Mouse (Mus musculus) liver, embryonic 13.5 days (tissue): ENCODE measurements at regions not wholly inside any gene's neighbourhood (a gene's known extent, or its start where the extent isn't known, plus 50 kb on each side); places are given as distances from the start of the nearest gene placed in this dataset.
A peak's percentile ranks its signal among the peaks of the same experiment; 100 is the strongest.

Source experiments
- ATAC-seq: fragments of 200-750 bp; cut with Nextera tagmentation; 2 replicates; pipeline ENCODE4 v1.8.0; 2017; ENCODE audit warnings: low read depth, mild to moderate bottlenecking, moderate number of reproducible peaks, moderate library complexity
- DNase-seq: peaks from one replicate; pipeline ENCODE4 v3.0.0; 2022
- H3K27ac ChIP-seq: fragments of 300-500 bp; sonication (generic); 2 replicates; pipeline ENCODE4 v1.5.1; 2015; ENCODE audit warnings: moderate library complexity, mild to moderate bottlenecking, inconsistent platforms
- H3K27me3 ChIP-seq: fragments of 300-500 bp; sonication (generic); 2 replicates; pipeline ENCODE4 v1.6.1; 2015; ENCODE audit warnings: mild to moderate bottlenecking, inconsistent platforms
- H3K36me3 ChIP-seq: fragments of 300-500 bp; sonication (generic); 2 replicates; pipeline ENCODE4 v1.6.1; 2015; ENCODE audit warnings: mild to moderate bottlenecking, inconsistent platforms
- H3K4me1 ChIP-seq: fragments of 300-500 bp; sonication (generic); replicated peaks from 2 replicates; pipeline ENCODE4 v1.6.1; 2015; ENCODE audit warnings: inconsistent platforms
- H3K4me2 ChIP-seq: fragments of 300-500 bp; sonication (generic); 2 replicates; pipeline ENCODE4 v1.6.1; 2015; ENCODE audit warnings: inconsistent platforms, mild to moderate bottlenecking, moderate library complexity
- H3K4me3 ChIP-seq: fragments of 300-500 bp; sonication (generic); replicated peaks from 2 replicates; pipeline ENCODE4 v1.5.1; 2015; ENCODE audit warnings: mild to moderate bottlenecking, inconsistent platforms
- H3K9ac ChIP-seq: fragments of 300-500 bp; sonication (generic); 2 replicates; pipeline ENCODE4 v1.6.1; 2015; ENCODE audit warnings: mild to moderate bottlenecking, inconsistent platforms
- H3K9me3 ChIP-seq: fragments of 300-500 bp; sonication (generic); replicated peaks from 2 replicates; pipeline ENCODE4 v1.6.1; 2016; ENCODE audit warnings: inconsistent platforms
- WGBS: fragments of 180-500 bp; shearing (Covaris S2); methylation state at CpG from one replicate; pipeline ENCODE4 v1.1.7; 2015; ENCODE audit not compliant: insufficient replicate concordance; 5-methylcytosine and 5-hydroxymethylcytosine counted together

DNA sequence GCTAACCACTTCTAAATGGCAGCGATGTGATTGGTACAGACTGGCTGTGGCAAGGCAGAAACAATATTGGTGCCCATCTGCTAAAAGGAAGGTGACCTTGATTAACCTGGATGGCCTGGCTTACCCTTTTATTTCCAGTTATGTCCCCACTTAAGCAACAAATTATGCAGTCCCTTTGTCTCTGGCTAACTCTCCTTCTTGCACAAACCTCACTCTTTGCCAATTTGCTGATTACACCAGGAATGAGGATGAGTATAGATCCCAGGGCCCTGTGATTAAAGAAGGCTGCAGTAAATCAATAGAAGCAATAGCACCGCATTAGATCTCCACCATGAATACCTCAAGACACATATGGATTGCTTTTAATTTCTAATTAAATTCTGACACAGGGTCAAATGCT is 87.7 kb upstream of the Gm9747 start:
- no peak for DNase-seq
- Histone ChIP-seq H3K9me3 (no peaks in the 10 kb centered on the region), H3K27ac (no peak overlapping the region), H3K36me3 (no peaks in the 10 kb centered on the region), H3K4me2 (no peak overlapping the region), H3K9ac (no peak overlapping the region), H3K4me1 (no peaks in the 10 kb centered on the region), H3K4me3 (no peak overlapping the region), H3K27me3 (no peaks in the 10 kb centered on the region)
- 67% methylated on average over 2 of the region's 2 CpGs for WGBS
- ATAC-seq, result no peak

DNA sequence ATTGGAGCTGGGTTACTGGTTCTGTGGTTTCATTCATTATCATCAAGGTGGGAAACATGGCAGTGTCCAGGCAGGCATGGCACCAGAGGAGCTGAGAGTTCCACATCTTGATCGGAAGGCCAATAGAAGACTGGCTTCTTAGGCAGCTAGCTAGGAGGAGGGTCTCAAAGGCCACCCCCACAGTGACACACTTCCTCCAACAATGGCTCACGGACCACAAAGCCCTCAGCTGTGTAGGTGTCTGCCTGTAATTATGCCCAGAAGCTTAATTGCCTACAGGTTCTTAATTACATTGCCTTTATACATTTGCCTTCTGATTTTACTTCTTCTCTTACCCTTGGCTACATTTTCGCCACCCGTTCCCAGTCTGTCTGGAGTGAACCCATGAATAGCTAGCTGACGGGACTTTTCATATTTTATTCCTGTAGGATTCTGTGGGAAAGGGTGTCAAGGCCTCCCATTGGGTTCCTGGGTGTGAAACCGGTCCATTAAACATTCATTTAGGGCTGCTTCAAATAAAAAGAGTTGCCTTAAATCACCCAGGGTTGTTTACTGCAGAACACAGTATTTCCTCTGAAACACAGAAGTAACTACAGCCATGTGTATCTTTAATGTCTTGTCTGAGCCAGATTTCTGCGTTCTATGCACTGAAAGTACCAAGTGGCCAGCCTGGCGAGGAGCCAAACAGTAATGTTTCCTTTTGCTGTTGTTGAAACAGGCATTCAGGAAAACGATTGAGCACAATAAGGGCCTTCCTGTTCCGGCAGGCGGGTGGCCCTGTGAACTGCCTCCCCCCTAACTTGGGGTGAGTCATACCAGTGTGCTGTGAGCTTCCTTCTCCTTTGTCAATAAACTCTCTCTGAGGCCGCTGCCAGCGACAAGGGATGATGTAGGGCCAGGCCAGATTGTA is 82.4 kb upstream of the Gm9747 start:
- H3K27me3 ChIP-seq, result no peaks in the 10 kb centered on the region
- H3K9ac ChIP-seq, result no peak overlapping the region
- ATAC-seq (no peak), DNase-seq (no peak)
- no peaks in the 10 kb centered on the region for H3K4me1 ChIP-seq
- no peak overlapping the region for H3K4me2 ChIP-seq
- 31% methylated on average over 13 of the region's 13 CpGs for WGBS
- H3K27ac ChIP-seq, result no peak overlapping the region
- no peak overlapping the region for H3K4me3 ChIP-seq
- no peaks in the 10 kb centered on the region for H3K36me3 ChIP-seq
- H3K9me3 ChIP-seq, result no peaks in the 10 kb centered on the region

DNA sequence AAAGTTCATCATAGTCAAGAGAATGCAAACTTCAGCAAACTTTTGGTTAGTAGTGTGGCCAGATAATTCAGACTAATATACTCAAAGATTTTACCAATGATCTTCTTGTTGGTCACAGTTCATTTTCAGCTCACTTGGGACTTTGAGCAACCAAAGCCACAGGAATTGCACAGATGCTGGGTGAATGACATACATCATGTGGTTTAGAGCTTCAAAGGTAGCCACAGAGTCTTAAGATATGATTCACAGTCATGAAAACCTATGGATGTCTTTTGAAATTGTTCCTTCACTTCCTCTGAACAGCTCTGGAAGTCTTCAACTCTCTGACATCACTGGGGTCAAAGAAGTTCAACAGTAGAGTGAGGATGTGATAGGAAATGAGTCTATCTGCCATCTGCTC is 77.0 kb upstream of the Gm9747 start:
- no peak overlapping the region for H3K27ac ChIP-seq
- H3K4me3 ChIP-seq, result no peak overlapping the region
- H3K27me3 ChIP-seq, result no peaks in the 10 kb centered on the region
- H3K9me3 ChIP-seq, result no peaks in the 10 kb centered on the region
- ATAC-seq, result no peak
- H3K4me1 ChIP-seq, result no peaks in the 10 kb centered on the region
- H3K36me3 ChIP-seq, result no peaks in the 10 kb centered on the region
- no peak overlapping the region for H3K4me2 ChIP-seq
- no peak overlapping the region for H3K9ac ChIP-seq
- no peak for DNase-seq

DNA sequence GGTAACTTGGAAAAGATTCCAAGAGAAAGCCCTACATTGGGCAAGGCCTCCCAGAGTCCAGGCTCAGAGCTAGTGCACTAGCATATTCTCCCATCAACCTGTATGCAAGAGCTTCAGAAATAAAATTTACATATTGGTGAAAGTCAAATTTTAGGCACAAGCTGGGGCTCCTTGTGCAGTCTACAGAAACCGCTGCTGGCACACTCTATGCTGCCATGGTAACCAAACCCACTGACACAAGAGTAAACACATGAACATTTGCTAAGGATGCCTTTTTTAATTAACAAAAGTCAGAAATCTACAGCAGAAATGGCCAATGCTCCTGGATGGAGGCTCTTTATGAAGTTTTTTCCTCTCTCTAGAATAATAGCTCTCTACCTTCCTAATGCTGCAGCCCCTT is 75.9 kb upstream of the Gm9747 start:
- Histone ChIP-seq H3K9ac (no peak overlapping the region), H3K4me3 (no peak overlapping the region), H3K36me3 (no peaks in the 10 kb centered on the region), H3K4me1 (no peaks in the 10 kb centered on the region), H3K27ac (no peak overlapping the region), H3K9me3 (no peaks in the 10 kb centered on the region), H3K27me3 (no peaks in the 10 kb centered on the region), H3K4me2 (no peak overlapping the region)
- WGBS, result 65% methylated on average over 1 of the region's 1 CpGs
- ATAC-seq, result no peak
- DNase-seq, result no peak

DNA sequence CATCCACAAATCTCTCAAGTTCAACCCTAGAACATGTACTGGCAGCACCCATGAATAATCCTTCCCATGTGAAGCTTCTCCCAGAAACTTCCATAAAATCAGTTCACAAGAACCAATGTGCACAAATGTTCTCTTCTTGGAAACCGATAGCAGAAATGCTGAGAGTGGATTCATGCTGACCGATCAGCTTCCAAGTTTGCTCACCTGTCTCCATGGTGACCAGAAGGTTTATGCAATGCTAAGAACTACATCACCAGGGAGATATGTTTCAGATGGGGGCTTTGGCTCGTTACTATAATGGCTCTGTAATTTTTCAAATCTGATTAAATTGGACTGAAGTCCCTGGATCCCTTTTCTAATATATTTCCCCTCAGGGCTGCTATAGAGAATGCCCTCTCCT is 74.4 kb upstream of the Gm9747 start:
- no peaks in the 10 kb centered on the region for H3K36me3 ChIP-seq

DNA sequence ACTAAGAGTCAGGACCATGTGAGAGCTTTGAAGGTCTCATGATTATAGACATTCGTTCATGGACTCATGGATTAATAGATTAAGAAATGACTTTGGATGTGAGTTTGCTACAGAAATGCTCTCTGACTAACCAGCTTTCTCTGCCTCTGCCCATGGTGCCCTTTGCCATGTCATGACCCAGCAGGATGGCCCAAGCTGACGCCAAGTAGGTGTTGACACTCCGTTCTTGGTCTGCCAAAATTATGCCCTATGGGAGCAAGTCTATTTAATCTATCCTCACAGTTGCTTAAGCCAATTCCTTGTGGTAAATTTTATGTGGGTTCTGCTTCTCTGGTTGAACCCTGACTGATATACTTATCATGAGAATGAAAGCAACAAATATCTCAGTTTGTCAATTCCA is 73.7 kb upstream of the Gm9747 start:
- H3K9ac ChIP-seq, result no peak overlapping the region
- 54% methylated on average over 3 of the region's 3 CpGs for WGBS
- H3K27me3 ChIP-seq, result no peaks in the 10 kb centered on the region
- no peak overlapping the region for H3K4me2 ChIP-seq
- H3K9me3 ChIP-seq, result no peaks in the 10 kb centered on the region
- no peak overlapping the region for H3K4me3 ChIP-seq
- no peaks in the 10 kb centered on the region for H3K36me3 ChIP-seq
- no peaks in the 10 kb centered on the region for H3K4me1 ChIP-seq
- ATAC-seq (no peak), DNase-seq (no peak)
- no peak overlapping the region for H3K27ac ChIP-seq

More for the DNA sequence above, 74.4 kb upstream of the Gm9747 start:
- no peak for DNase-seq
- Histone ChIP-seq H3K4me3 (no peak overlapping the region), H3K4me1 (no peaks in the 10 kb centered on the region), H3K9me3 (no peaks in the 10 kb centered on the region), H3K4me2 (no peak overlapping the region), H3K27ac (no peak overlapping the region), H3K27me3 (no peaks in the 10 kb centered on the region), H3K9ac (no peak overlapping the region)
- WGBS, result 55% methylated on average over 3 of the region's 3 CpGs
- ATAC-seq, result no peak

DNA sequence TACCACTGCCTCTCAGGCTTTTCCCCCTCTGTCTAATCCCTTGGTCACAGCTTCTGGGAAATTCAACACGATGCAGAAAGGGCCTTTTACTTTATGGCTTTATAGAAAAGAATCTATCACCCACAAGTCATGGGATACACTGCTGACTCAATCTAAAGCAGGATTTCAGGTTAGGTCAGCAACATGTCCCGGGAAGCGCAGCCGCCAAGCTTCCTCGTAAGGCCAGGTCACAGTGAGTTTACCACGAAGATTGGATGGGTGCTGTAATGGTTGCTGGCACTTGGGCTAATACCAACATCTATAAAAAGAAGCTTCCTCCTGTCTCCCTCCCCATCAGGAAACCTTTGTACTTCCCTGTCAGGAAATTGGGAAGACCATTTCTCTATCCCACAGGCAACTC is 70.0 kb upstream of the Gm9747 start:
- Histone ChIP-seq H3K9ac (no peak overlapping the region), H3K27me3 (no peaks in the 10 kb centered on the region), H3K4me1 (no peaks in the 10 kb centered on the region), H3K4me3 (no peak overlapping the region), H3K9me3 (no peaks in the 10 kb centered on the region), H3K36me3 (no peaks in the 10 kb centered on the region), H3K27ac (no peak overlapping the region), H3K4me2 (no peak overlapping the region)
- WGBS, result 77% methylated on average over 6 of the region's 6 CpGs
- DNase-seq (no peak), ATAC-seq (no peak)

DNA sequence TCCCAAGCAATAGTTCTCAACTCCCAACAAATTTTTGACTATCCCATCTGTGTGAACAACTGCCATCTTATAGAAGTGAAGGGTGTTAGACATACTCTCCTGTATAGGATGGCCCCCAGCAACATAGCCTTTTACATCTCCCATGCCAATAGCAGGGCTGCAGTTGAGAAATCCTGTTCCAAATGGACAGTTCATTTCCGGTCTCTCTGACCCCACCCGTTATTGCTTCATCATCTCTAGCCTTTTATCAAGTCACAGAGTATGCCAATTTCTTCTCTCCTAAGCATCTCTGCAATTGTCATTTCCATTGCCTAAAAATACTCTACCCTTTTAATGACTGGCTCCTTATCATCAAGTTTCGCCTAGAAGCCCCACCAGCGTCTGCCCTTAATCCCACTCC is 64.8 kb upstream of the Gm9747 start:
- WGBS, result 56% methylated on average over 4 of the region's 4 CpGs
- DNase-seq (no peak), ATAC-seq (no peak)
- Histone ChIP-seq H3K9me3 (no peaks in the 10 kb centered on the region), H3K36me3 (no peaks in the 10 kb centered on the region), H3K27ac (no peak overlapping the region; the same call in 1 of the 2 replicates), H3K9ac (no peak overlapping the region), H3K4me1 (no peaks in the 10 kb centered on the region), H3K4me2 (no peak overlapping the region), H3K27me3 (no peaks in the 10 kb centered on the region), H3K4me3 (no peak overlapping the region)

DNA sequence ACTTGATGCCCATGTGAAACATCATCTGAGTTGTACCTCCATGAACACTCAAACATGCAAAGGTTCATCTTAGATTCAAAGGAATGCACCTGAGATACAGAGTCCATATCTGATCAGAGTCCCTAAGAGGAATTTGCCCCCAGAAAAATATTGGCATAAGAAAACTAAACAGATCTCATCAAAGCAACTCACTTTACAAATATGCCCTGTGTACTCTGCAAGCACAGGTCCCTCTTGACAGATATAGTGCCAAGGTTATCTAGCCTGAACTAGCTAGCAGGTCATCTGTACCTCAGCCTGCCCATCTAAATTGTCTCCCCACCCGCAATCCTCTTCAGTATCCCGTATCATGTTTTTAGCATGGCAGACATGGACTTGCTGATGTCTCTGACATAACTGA is 64.0 kb upstream of the Gm9747 start:
- Histone ChIP-seq H3K4me2 (no peak overlapping the region), H3K27ac (no peak overlapping the region), H3K4me1 (no peaks in the 10 kb centered on the region), H3K36me3 (no peaks in the 10 kb centered on the region), H3K27me3 (no peaks in the 10 kb centered on the region), H3K9me3 (no peaks in the 10 kb centered on the region), H3K9ac (no peak overlapping the region), H3K4me3 (no peak overlapping the region)
- ATAC-seq (peak; percentile 60), DNase-seq (no peak)
- WGBS, result 84% methylated on average over 2 of the region's 2 CpGs

DNA sequence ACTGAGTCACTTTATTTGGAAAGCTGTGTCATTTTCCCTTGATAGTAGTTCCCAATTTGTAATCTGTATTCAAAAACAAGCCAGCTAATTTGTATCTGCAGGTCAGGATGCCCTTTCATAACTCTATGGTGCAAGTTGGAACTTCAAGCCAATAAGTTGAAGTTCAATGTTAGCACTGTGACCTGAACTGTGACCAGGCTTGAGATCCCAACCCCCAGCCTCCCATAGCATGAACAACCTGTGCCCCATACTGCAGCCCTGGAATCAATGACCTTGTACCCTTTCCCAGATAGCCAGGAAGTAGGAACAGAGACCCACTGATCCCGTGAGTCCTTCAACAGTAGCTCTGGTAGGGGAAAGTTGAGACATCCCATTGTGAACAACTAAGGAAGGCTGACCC is 52.5 kb upstream of the Gm9747 start:
- DNase-seq (no peak), ATAC-seq (peak; percentile 57; the same call in 1 of the 2 replicates)
- Histone ChIP-seq H3K36me3 (no peaks in the 10 kb centered on the region), H3K4me3 (no peak overlapping the region), H3K9ac (no peak overlapping the region), H3K27ac (no peak overlapping the region), H3K4me1 (0 out of 2 replicates have a peak, but pooled peaks cover 3% of the 10 kb centered on the region), H3K27me3 (no peaks in the 10 kb centered on the region), H3K9me3 (no peaks in the 10 kb centered on the region), H3K4me2 (no peak overlapping the region)
- WGBS, result 42% methylated on average over 1 of the region's 1 CpGs
